Mouse (Mus musculus) E14TG2a.4 (cell line): ENCODE results near the gene Gm14147.
"Not testable (repeated sequence)": the region's sequence is repeated elsewhere in the genome, so short reads cannot be mapped to it uniquely, and the experiment has no call there.

ENCODE experiments used
- H3K27me3 ChIP-seq: 2 replicates; pipeline ENCODE4 v1.6.1; 2014; ENCODE audit warnings: low read length, control low read depth; ENCODE audit not compliant: insufficient read depth
- H3K36me3 ChIP-seq: 2 replicates; pipeline ENCODE4 v1.6.1; 2014; ENCODE audit warnings: low read length, control low read depth; ENCODE audit not compliant: insufficient read depth
- H3K4me1 ChIP-seq: replicated peaks from 2 replicates; pipeline ENCODE4 v1.6.1; 2014; ENCODE audit warnings: low read depth, low read length, control low read depth
- H3K4me3 ChIP-seq: replicated peaks from 2 replicates; pipeline ENCODE4 v1.5.1; 2014; ENCODE audit warnings: mild to moderate bottlenecking, low read length
- H3K9me3 ChIP-seq: 2 replicates; pipeline ENCODE4 v1.6.1; 2014; ENCODE audit warnings: low read length, control low read depth
- CTCF ChIP-seq: conservative IDR thresholded peaks from 2 replicates; pipeline ENCODE4 v1.5.1; 2014; ENCODE audit warnings: low read length
- NANOG ChIP-seq: IDR thresholded peaks from 2 replicates; pipeline ENCODE4 v1.6.1; 2014; ENCODE audit warnings: borderline replicate concordance, low read length, mixed read lengths
- POU5F1 ChIP-seq: IDR thresholded peaks from 2 replicates; pipeline ENCODE4 v1.6.1; 2014; ENCODE audit warnings: low read length, borderline replicate concordance

Gene Gm14147

GRCm38 (mm10) chr2:151097945-151098344 is at the start of gene Gm14147:
TSS of gene Gm14147 (plus strand) at chr2:151098245.
- not testable (repeated sequence) for H3K36me3 ChIP-seq, H3K4me3 ChIP-seq, H3K9me3 ChIP-seq, H3K27me3 ChIP-seq, H3K4me1 ChIP-seq

- TF ChIP-seq CTCF (no peak), POU5F1 (no peak), NANOG (no peak)
- no peak overlapping the region for H3K4me3 ChIP-seq
- no peaks in the 10 kb centered on the region; the same call in 1 of the 2 replicates for H3K27me3 ChIP-seq
- H3K9me3 ChIP-seq = no peaks in the 10 kb centered on the region
- H3K36me3 ChIP-seq = no peaks in the 10 kb centered on the region
- no peaks in the 10 kb centered on the region for H3K4me1 ChIP-seq
Measured at GRCm38 (mm10) chr2:151056637-151057036, 41.4 kb upstream of the Gm14147 start.

- not testable (repeated sequence) for H3K9me3 ChIP-seq, H3K4me1 ChIP-seq, H3K36me3 ChIP-seq, H3K27me3 ChIP-seq, H3K4me3 ChIP-seq
Measured at GRCm38 (mm10) chr2:151092250-151092649, 5.8 kb upstream of the Gm14147 start, which contains the start of gene Gm14151. TSS of gene Gm14151 (minus strand) at chr2:151092350.
